Mouse (Mus musculus) testis, adult 2 months (tissue): ENCODE results near the gene Slc25a42.

Source experiments
- CTCF ChIP-seq: fragments of 200-500 bp; IDR thresholded peaks from 2 replicates; pipeline ENCODE4 v1.5.1; 2012; ENCODE audit warnings: low read depth, mild to moderate bottlenecking, inconsistent platforms, low read length, moderate library complexity; ENCODE audit not compliant: control insufficient read depth, insufficient read depth, insufficient replicate concordance
- POLR2A ChIP-seq: fragments of 200-500 bp; IDR thresholded peaks from 2 replicates; pipeline ENCODE4 v1.6.1; 2012; ENCODE audit warnings: low read depth, mild to moderate bottlenecking, inconsistent platforms, low read length, moderate library complexity; ENCODE audit not compliant: control insufficient read depth

GRCm38 (mm10) chr8:70223341-70223740, 11.2 kb upstream of the Slc25a42 start:
- TF ChIP-seq POLR2A (no peak), CTCF (peak; percentile 45; the same call in 1 of the 2 replicates)
